Mouse (Mus musculus) gastrocnemius, postnatal 36 days (tissue): ENCODE measurements around the gene Crat. TPM values are rescaled to one million over a fixed set of nuclear protein-coding genes. Genes with fewer than 3 reads are reported as not detected.
"Not testable (repeated sequence)": the region's sequence is repeated elsewhere in the genome, so short reads cannot be mapped to it uniquely, and the experiment has no call there.

ENCODE experiments used
- DNase-seq, 2 experiments: peaks; one replicate each; pipeline ENCODE4 v3.0.0; 2022
- intact Hi-C: fragments of 180-260 bp; cut with DNase I; formaldehyde crosslinking; loops from one replicate; pipeline ENCODE4 v1.15.1; 2025
- total RNA-seq, 2 experiments: library from RNA; stranded (reverse); gene quantifications; 2 replicates each; pipeline ENCODE4 v1.2.3; 2021

The Crat gene
- total RNA-seq, 2 experiments from 2014 or later = 356 to 381 TPM

GRCm38 (mm10) chr2:30441518-30442497 lies 26.2 kb upstream of the Crat start:
- intact Hi-C loops = loop anchor here (2.0 to 5.0 kb wide), 2 partner anchors 31 to 270 kb away; no protein-coding TSS in a partner anchor
- peak; percentile 70 to 84 for DNase-seq

GRCm38 (mm10) chr2:30440701-30441517 lies 25.3 kb upstream of the Crat start:
- intact Hi-C loops = loop anchor here (2.0 to 5.0 kb wide), 2 partner anchors 32 to 271 kb away; no protein-coding TSS in a partner anchor
- DNase-seq = peak; percentile 51 to 74

GRCm38 (mm10) chr2:30440211-30440700 lies 24.6 kb upstream of the Crat start:
- intact Hi-C loops = loop anchor here (2.0 to 5.0 kb wide), 2 partner anchors 33 to 272 kb away; no protein-coding TSS in a partner anchor
- DNase-seq = no peak

- intact Hi-C loops = loop anchor here (2.0 to 5.0 kb wide), 4 partner anchors 33 to 493 kb away; partner anchors contain the start of gene Cstad
- no peak for DNase-seq
Measured at GRCm38 (mm10) chr2:30439631-30440030, 24.0 kb upstream of the Crat start.

- no peak for DNase-seq
- intact Hi-C loops = loop anchor here (5.0 kb wide), 2 partner anchors 160 to 495 kb away; partner anchors contain the start of gene Cstad
Measured at GRCm38 (mm10) chr2:30437791-30438190, 22.2 kb upstream of the Crat start.

GRCm38 (mm10) chr2:30436809-30437208 lies 21.2 kb upstream of the Crat start:
- no peak for DNase-seq
- intact Hi-C loops = loop anchor here (5.0 kb wide), 2 partner anchors 160 to 495 kb away; partner anchors contain the start of gene Cstad

- DNase-seq = peak in 1 of 2 experiments; percentile 35
- intact Hi-C loops = loop anchor here (5.0 kb wide), 2 partner anchors 161 to 496 kb away; partner anchors contain the start of gene Cstad
Measured at GRCm38 (mm10) chr2:30436156-30436545, 20.5 kb upstream of the Crat start.

GRCm38 (mm10) chr2:30435326-30436155 lies 19.9 kb upstream of the Crat start:
- intact Hi-C loops = loop anchor here (2.0 to 5.0 kb wide), 3 partner anchors 162 to 497 kb away; partner anchors contain the start of gene Cstad
- DNase-seq = peak; percentile 60 to 63

GRCm38 (mm10) chr2:30429156-30429555 lies 13.5 kb upstream of the Crat start:
- peak in 1 of 2 experiments; percentile 53 for DNase-seq
- intact Hi-C loops = no loop called here

GRCm38 (mm10) chr2:30421432-30421831 lies 5.8 kb upstream of the Crat start:
- intact Hi-C loops = no loop called here

GRCm38 (mm10) chr2:30419112-30419511 lies 3.5 kb upstream of the Crat start:
- intact Hi-C loops = no loop called here
- no peak for DNase-seq

More at GRCm38 (mm10) chr2:30421432-30421831, 5.8 kb upstream of the Crat start:
- DNase-seq = no peak

- no peak for DNase-seq
- intact Hi-C loops = no loop called here
Measured at GRCm38 (mm10) chr2:30418259-30418658, 2.6 kb upstream of the Crat start.

- intact Hi-C loops = no loop called here
- no peak for DNase-seq
Measured at GRCm38 (mm10) chr2:30417595-30418165, 2.1 kb upstream of the Crat start.

GRCm38 (mm10) chr2:30417154-30417553 lies 1.5 kb upstream of the Crat start:
- intact Hi-C loops, DNase-seq: not testable (repeated sequence)

GRCm38 (mm10) chr2:30416649-30416965 lies 994 bp upstream of the Crat start:
- intact Hi-C loops = no loop called here
- DNase-seq = no peak

- intact Hi-C loops = no loop called here
- peak; percentile 85 to 91 for DNase-seq
Measured at GRCm38 (mm10) chr2:30415936-30416648, 479 bp upstream of the Crat start, which contains the start of gene Ptpa. Gene Ptpa (plus strand): TSS chr2:30416039.

GRCm38 (mm10) chr2:30414681-30415080 lies 932 bp downstream of the Crat start:
- DNase-seq = no peak
- intact Hi-C loops = no loop called here

GRCm38 (mm10) chr2:30414101-30414500 lies 1.5 kb downstream of the Crat start:
- DNase-seq = no peak
- intact Hi-C loops = no loop called here
